Mouse (Mus musculus): ENCODE results near the gene Scaf11.

DNA sequence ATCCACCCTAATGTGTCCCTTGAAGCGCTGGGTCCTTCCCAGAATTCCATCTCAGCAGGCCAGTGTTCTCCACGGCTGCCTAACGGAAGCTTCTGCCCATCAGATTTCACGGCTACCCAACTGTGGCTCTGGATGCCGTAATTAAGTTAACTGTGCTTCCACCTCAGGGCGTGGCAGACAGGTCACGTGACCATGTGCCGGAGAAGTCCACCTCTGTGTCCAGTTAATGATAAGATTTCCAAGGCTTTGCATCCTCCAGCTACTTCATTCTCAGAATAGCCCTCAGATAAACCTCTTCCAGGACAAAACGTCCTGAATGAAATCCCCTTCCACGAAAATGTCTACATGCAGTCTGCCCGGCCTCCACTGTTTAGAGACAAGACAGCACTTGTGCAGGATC lies 4.4 kb upstream of the Scaf11 start:
- TF ChIP-seq EP300 (IDR thresholded peaks at IDR 0.05; ENCODE audit: insufficient read depth, low read depth, low read length) (no peak), POLR2A (IDR thresholded peaks at IDR 0.05; ENCODE audit: insufficient read depth, low read length) (no peak), CTCF (IDR thresholded peaks at IDR 0.05; ENCODE audit: low read depth, low read length) (no peak)

All from ES-Bruce4 (cell line).